Mouse (Mus musculus) C2C12 (cell line): ENCODE data around the gene Olfr478. TPM values are rescaled to one million over a fixed set of nuclear protein-coding genes. Genes with fewer than 3 reads are reported as not detected.
"Not testable (repeated sequence)": the region's sequence is repeated elsewhere in the genome, so short reads cannot be mapped to it uniquely, and the experiment has no call there.

Source experiments
- H3K27me3 ChIP-seq: one replicate; pipeline ENCODE4 v1.6.1; 2011; ENCODE audit not compliant: control insufficient read depth, insufficient read depth, insufficient read length
- H3K36me3 ChIP-seq: one replicate; pipeline ENCODE4 v1.6.1; 2011; ENCODE audit not compliant: control insufficient read depth, insufficient read depth
- H3K4me3 ChIP-seq: one replicate; pipeline ENCODE4 v1.5.1; 2011; ENCODE audit warnings: mild to moderate bottlenecking, control low read depth; ENCODE audit not compliant: poor library complexity, insufficient read depth, severe bottlenecking
- H3K79me2 ChIP-seq: one replicate; pipeline ENCODE4 v1.6.1; 2011; ENCODE audit not compliant: control insufficient read depth, insufficient read depth
- H3K79me3 ChIP-seq: one replicate; pipeline ENCODE4 v1.6.1; 2011; ENCODE audit warnings: low read depth, control low read depth
- H3ac ChIP-seq: one replicate; pipeline ENCODE3; 2011; ENCODE audit warnings: low read depth; ENCODE audit not compliant: control insufficient read depth, insufficient read length
- CEBPB ChIP-seq: IDR thresholded peaks from one replicate; pipeline ENCODE4 v1.6.1; 2011; ENCODE audit warnings: low read depth, mild to moderate bottlenecking, control low read depth, moderate library complexity
- CTCF ChIP-seq: IDR thresholded peaks from one replicate; pipeline ENCODE4 v1.5.1; 2011; ENCODE audit not compliant: control insufficient read depth, insufficient read depth, insufficient read length
- FOSL1 ChIP-seq: IDR thresholded peaks from one replicate; pipeline ENCODE4 v1.8.0; 2011; ENCODE audit warnings: mild to moderate bottlenecking, low read length; ENCODE audit not compliant: poor library complexity, insufficient read depth, severe bottlenecking
- MAX ChIP-seq: IDR thresholded peaks from one replicate; pipeline ENCODE4 v1.6.1; 2011; ENCODE audit warnings: mild to moderate bottlenecking, control low read depth
- MYOD1 ChIP-seq: IDR thresholded peaks from one replicate; pipeline ENCODE4 v1.6.1; 2011; ENCODE audit warnings: low read depth; ENCODE audit not compliant: control insufficient read depth, insufficient read length
- MYOG ChIP-seq: IDR thresholded peaks from one replicate; pipeline ENCODE4 v1.6.1; 2011; ENCODE audit not compliant: control insufficient read depth, insufficient read length; ENCODE audit errors: extremely low read depth
- USF1 ChIP-seq: IDR thresholded peaks from one replicate; pipeline ENCODE4 v1.6.1; 2011; ENCODE audit warnings: low read depth, mild to moderate bottlenecking, control low read depth, moderate library complexity
- long read RNA-seq, 2 experiments: library from polyadenylated mRNA; unstranded; transcript quantifications; one replicate each; pipeline ENCODE4 v2.0.0; 2019 to 2020
- polyA plus RNA-seq: library from polyadenylated mRNA; unstranded; fragments of >200 nt; fragmentation: generic; extraction: Trizol; gene quantifications from one replicate; pipeline ENCODE4 v1.2.1, GENCODE M21; 2012; ENCODE audit warnings: missing spikeins

The Olfr478 gene
- polyA plus RNA-seq = not detected
- long read RNA-seq, experiment 1 = 0 reads
- long read RNA-seq, experiment 2 = 0 reads

DNA sequence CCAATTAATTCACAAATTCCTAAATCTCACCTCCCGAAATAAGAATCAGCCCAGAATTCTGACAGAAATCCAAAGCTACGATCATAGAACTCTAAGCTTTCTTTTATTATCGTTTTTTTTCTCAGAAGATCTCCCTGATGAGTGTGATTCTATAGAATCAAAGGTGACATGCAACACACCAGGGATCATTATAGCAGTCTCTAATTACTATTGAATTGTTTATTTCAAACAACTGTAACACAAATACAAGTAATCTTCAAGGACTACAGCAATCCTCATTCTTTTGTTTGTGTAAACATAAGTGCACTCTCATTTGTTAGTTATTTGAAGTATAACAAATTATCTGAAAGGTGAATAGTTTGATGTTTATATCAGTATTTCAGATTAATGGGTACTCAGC, at the start of gene Olfr478:
TSS of gene Olfr478 (minus strand) at position 101 of the 400 bp plus-strand sequence.
- H3ac ChIP-seq = no peak within 1 kb of the TSS
- H3K27me3 ChIP-seq = no peaks in the 10 kb centered on the region
- no peaks in the 10 kb centered on the region for H3K36me3 ChIP-seq
- TF ChIP-seq CEBPB (no peak), CTCF (no peak), USF1 (no peak), FOSL1 (no peak), MAX (no peak)
- no peaks in the 10 kb centered on the region for H3K79me3 ChIP-seq
- H3K79me2 ChIP-seq = no peaks in the 10 kb centered on the region
- no peak within 1 kb of the TSS for H3K4me3 ChIP-seq

DNA sequence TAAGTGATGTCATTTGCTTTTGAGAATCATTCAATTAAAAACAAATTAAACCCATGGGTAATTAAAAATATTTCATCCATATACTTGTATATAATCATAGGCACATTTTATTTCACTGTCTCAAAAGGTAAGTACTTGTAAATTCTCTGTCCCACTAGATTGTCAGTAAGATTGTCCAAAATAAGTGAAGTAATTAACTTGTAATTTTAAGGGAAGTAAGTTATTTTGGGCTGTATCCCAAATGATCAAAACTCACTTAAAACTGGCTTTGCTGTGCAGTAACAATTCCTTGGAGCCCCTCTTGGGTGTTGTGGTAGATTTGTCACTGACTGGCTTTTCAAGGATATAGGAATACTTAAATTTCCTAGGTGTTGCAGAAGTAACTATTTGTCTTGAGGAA, 45.8 kb upstream of the Olfr478 start, which contains the start of gene Olfr481:
TSS of gene Olfr481 (plus strand) at position 301 of the 400 bp plus-strand sequence.
- Histone ChIP-seq H3ac (no peak within 1 kb of the TSS), H3K27me3 (no peaks in the 10 kb centered on the region), H3K36me3 (no peaks in the 10 kb centered on the region), H3K4me3 (no peak within 1 kb of the TSS), H3K79me2 (no peaks in the 10 kb centered on the region), H3K79me3 (no peaks in the 10 kb centered on the region)
- TF ChIP-seq CEBPB (no peak), CTCF (no peak), MAX (no peak), MYOD1 (no peak)

DNA sequence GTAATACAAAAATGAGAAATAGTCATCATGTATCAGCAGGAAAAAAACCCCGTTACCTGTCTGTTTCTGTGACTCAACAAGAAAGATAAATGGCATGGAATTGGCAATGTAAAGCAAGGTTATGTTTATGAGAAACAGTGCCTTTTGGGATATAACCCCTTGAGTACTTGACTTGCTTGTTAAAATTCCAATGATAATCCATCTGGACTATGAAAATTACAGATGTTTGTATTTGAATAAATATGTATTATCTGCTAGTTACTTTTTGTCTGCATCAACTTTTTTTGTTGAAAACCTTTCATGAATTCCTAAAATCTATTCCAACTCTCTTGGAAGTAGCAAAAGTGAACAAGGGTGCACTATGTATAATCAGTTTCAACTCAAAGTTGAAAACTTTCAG, 33.5 kb upstream of the Olfr478 start, which contains the start of gene Olfr480:
TSS of gene Olfr480 (minus strand) at position 101 of the 400 bp plus-strand sequence.
- Histone ChIP-seq H3K36me3 (no peaks in the 10 kb centered on the region), H3K79me3 (no peaks in the 10 kb centered on the region), H3ac (no peak within 1 kb of the TSS), H3K4me3 (no peak within 1 kb of the TSS), H3K27me3 (no peaks in the 10 kb centered on the region), H3K79me2 (no peaks in the 10 kb centered on the region)
- TF ChIP-seq CTCF (no peak), MYOD1 (no peak), FOSL1 (no peak)

DNA sequence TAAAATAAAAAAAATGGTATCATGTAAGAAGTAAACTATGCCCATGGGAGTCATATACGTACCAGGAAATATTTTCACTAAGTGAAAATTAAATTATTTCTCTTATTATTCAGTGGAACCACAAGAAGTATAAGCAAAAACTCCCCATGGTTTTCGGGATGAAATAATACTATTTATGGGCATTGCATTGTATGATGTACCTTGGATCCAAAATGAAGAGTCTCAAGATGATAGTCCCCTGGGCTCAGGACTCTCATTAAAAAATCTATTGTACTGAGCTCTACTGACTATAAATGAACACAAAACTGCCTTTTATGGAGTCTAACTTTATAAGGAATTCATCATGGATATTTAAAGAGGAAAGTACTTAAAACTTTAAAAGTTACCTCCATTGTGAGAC, 16.6 kb upstream of the Olfr478 start, which contains the start of gene Olfr479:
TSS of gene Olfr479 (plus strand) at position 301 of the 400 bp plus-strand sequence.
- Histone ChIP-seq H3ac (no peak within 1 kb of the TSS), H3K79me3 (no peaks in the 10 kb centered on the region), H3K36me3 (no peaks in the 10 kb centered on the region), H3K4me3 (no peak within 1 kb of the TSS), H3K27me3 (no peaks in the 10 kb centered on the region), H3K79me2 (no peaks in the 10 kb centered on the region)
- TF ChIP-seq FOSL1 (no peak), CTCF (no peak), CEBPB (no peak), USF1 (no peak), MYOG (no peak), MYOD1 (no peak), MAX (no peak)

DNA sequence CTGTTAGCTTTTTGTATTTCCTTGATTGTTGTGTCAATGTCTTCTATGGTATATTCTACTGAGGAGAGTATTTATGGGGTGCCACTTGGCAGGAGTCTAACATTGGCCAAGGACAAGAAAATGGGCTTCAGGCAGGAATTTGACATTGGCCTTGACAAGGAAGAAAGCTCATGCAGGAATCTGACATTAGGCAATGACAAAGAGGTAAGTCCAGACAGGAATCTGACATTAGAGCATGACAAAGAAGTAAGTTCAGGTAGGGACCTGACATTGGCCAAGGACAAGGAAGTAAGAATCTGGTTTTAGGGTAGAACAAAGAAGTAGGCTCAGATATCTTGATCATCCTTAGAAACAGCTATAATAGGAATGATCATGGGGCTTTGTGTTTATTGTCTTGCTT, 19.5 kb downstream of the Olfr478 start:
- not testable (repeated sequence) for H3K79me3 ChIP-seq, H3K79me2 ChIP-seq, H3K36me3 ChIP-seq, H3ac ChIP-seq, H3K27me3 ChIP-seq, H3K4me3 ChIP-seq

DNA sequence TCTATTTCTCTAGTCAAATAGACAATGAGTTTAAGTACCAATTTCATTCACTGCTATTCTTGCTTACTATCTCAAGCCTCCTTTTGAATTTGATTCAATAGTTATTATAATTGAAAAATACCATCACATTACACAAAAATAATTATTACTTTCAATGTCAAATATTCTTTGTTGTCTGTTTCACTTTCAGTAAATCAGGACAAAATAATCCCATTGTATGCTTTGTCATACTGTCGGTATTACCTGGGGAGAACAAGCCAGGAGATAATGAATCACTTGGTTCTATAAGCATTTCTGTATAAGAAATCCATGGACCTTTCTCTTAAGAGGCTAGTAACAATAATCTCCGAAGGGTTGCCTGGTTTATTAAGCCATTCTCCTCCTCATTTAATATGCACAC, 47.4 kb downstream of the Olfr478 start, which contains the start of gene Olfr477:
TSS of gene Olfr477 (plus strand) at position 301 of the 400 bp plus-strand sequence.
- TF ChIP-seq MYOD1 (no peak), FOSL1 (no peak), MAX (no peak), CTCF (no peak), USF1 (no peak), MYOG (no peak), CEBPB (no peak)
- no peaks in the 10 kb centered on the region for H3K27me3 ChIP-seq
- no peak within 1 kb of the TSS for H3K4me3 ChIP-seq

More for the DNA sequence above, 47.4 kb downstream of the Olfr478 start, which contains the start of gene Olfr477:
- Histone ChIP-seq H3K79me3 (no peaks in the 10 kb centered on the region), H3K36me3 (no peaks in the 10 kb centered on the region), H3ac (no peak within 1 kb of the TSS), H3K79me2 (no peaks in the 10 kb centered on the region)

Other genes starting within 250 kb of the Olfr478 start
- not detected for gene Ovch2, start 232.8 kb downstream of the Olfr478 start, polyA plus RNA-seq
- gene Olfr467, start 221.7 kb downstream of the Olfr478 start, polyA plus RNA-seq = not detected
- not detected for gene Olfr469, start 208.4 kb downstream of the Olfr478 start, polyA plus RNA-seq
- gene Olfr470, start 186.5 kb downstream of the Olfr478 start, polyA plus RNA-seq = not detected
- not detected for gene Olfr472, start 136.1 kb downstream of the Olfr478 start, polyA plus RNA-seq
- gene Olfr473, start 103.5 kb downstream of the Olfr478 start, polyA plus RNA-seq = not detected
- gene Olfr474, start 79.3 kb downstream of the Olfr478 start, polyA plus RNA-seq = not detected
- gene Olfr476, start 69.2 kb downstream of the Olfr478 start, polyA plus RNA-seq = not detected
- not detected for gene Olfr477, start 47.3 kb downstream of the Olfr478 start, polyA plus RNA-seq
- not detected for gene Olfr479, start 16.7 kb upstream of the Olfr478 start, polyA plus RNA-seq
- gene Olfr480, start 33.4 kb upstream of the Olfr478 start, polyA plus RNA-seq = not detected
- gene Olfr481, start 45.9 kb upstream of the Olfr478 start, polyA plus RNA-seq = not detected
- 0.01 TPM for gene Olfr482, start 63.6 kb upstream of the Olfr478 start, polyA plus RNA-seq
- not detected for gene Olfr483, start 66.9 kb upstream of the Olfr478 start, polyA plus RNA-seq
- gene Olfr484, start 93.5 kb upstream of the Olfr478 start, polyA plus RNA-seq = not detected
- gene Olfr485, start 125.9 kb upstream of the Olfr478 start, polyA plus RNA-seq = not detected
- not detected for gene Olfr486, start 138.8 kb upstream of the Olfr478 start, polyA plus RNA-seq
- gene Olfr487, start 180.6 kb upstream of the Olfr478 start, polyA plus RNA-seq = not detected
- gene Olfr488, start 224.4 kb upstream of the Olfr478 start, polyA plus RNA-seq = not detected